Mouse (Mus musculus): Measurements from ENCODE around the gene Nr1d1. TPM values are rescaled to one million over a fixed set of nuclear protein-coding genes. Genes with fewer than 3 reads are reported as not detected.
A peak's percentile ranks its signal among the peaks of the same experiment; 100 is the strongest.

Nr1d1 gene
- total and polyA plus RNA-seq, 3 experiments = 0.17 to 1.4 (median 0.25) TPM

DNA sequence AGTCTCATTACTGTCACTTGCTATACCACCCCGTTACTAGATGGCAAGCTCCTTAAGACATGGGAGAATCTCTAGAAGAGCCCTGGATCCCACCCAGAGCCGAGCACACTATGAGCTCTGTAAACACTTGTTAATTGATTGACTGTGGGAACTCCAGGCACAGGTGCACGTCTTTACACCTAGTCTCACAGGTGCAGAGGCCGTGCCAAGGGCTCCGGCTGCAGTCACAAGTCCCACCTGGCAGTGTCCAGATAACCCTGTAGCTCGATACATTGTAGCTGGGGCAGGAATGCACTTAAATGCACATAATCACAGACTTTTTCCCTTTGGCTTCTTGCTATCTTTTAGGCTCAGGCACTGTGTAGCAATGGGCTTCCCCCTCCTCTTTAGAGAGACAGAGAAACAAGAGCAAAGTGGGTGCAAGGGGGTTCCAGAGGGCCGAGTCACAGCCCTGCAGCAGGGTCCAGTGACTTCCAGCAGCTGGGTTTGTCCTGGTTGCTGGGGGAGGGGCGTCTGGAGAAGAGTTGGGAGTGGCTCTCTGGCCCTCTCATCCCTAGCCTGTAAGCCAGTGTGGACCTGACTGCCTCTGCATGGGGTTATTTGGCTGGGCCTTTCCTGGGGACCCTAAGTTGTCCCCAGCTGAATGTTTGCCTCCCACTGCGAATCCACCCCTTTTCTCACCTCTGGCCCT lies 31.3 kb downstream of the Nr1d1 start:
- Histone ChIP-seq H3K9ac (ENCODE audit: insufficient read depth, low read depth) (no peak overlapping the region), H3K36me3 (replicated peaks in 1 of 2; ENCODE audit: control insufficient read depth in 1 of 2, insufficient read depth in 1 of 2, low read length in 1 of 2) (no peaks in the 10 kb centered on the region), H3K27me3 (replicated peaks) (peaks cover 69% of the 10 kb centered on the region), H3K4me1 (ENCODE audit: control insufficient read depth in 1 of 2, insufficient read depth in 2 of 2) (peaks cover 25 to 34% of the 10 kb centered on the region in 2 experiments), H3K9me3 (replicated peaks; ENCODE audit: low read length) (no peaks in the 10 kb centered on the region), H3K27ac (ENCODE audit: insufficient read depth, low read depth) (no peak overlapping the region), H3K4me3 (replicated peaks in 1 of 3; ENCODE audit: low read depth in 2 of 3, low read length in 2 of 3, poor library complexity in 1 of 3) (no peak overlapping the region), H3K4me2 (ENCODE audit: insufficient read depth, low read depth, poor library complexity, severe bottlenecking) (no peak overlapping the region), H3K79me2 (replicated peaks; ENCODE audit: control insufficient read depth, extremely low read depth, insufficient read depth, poor library complexity, severe bottlenecking) (no peaks in the 10 kb centered on the region)
- no peak for DNase-seq (ENCODE audit: extremely low read depth)
- in situ Hi-C loops (cut with MboI; ENCODE audit: low pct_ligation_motif_present, low pct_unique_long_range_greater_than_20kb, low sequenced_read_pairs) (no loop called here), dilution Hi-C loops (cut with MboI; ENCODE audit: extremely low pct_ligation_motif_present, extremely low pct_unique_long_range_greater_than_20kb, low sequenced_read_pairs) (no loop called here)
- TF ChIP-seq ZNF384 (IDR thresholded peaks at IDR 0.05; ENCODE audit: low read depth, low read length) (no peak), E2F4 (IDR thresholded peaks at IDR 0.05; ENCODE audit: insufficient replicate concordance, low read depth, low read length) (no peak), USF2 (conservative IDR thresholded peaks at IDR 0.05; ENCODE audit: low read depth, low read length) (no peak), NRF1 (IDR thresholded peaks at IDR 0.05; ENCODE audit: low read depth, low read length) (no peak), CTCF (conservative IDR thresholded peaks at IDR 0.05 in 1 of 2, IDR thresholded peaks at IDR 0.05 in 1 of 2; ENCODE audit: low read depth in 2 of 2, low read length in 2 of 2) (no peak), MAX (IDR thresholded peaks at IDR 0.05; ENCODE audit: low read length) (no peak), SMC3 (IDR thresholded peaks at IDR 0.05; ENCODE audit: low read depth, low read length) (no peak), MAFK (IDR thresholded peaks at IDR 0.05; ENCODE audit: insufficient replicate concordance, low read length) (no peak), ETS1 (conservative IDR thresholded peaks at IDR 0.05; ENCODE audit: low read depth, low read length) (no peak), ZC3H11A (IDR thresholded peaks at IDR 0.05; ENCODE audit: low read depth, low read length) (no peak), ELF1 (IDR thresholded peaks at IDR 0.05; ENCODE audit: low read depth, low read length) (no peak), NELFE (IDR thresholded peaks at IDR 0.05; ENCODE audit: low read depth, low read length) (no peak), EP300 (IDR thresholded peaks at IDR 0.05; ENCODE audit: low read length) (no peak), RCOR1 (conservative IDR thresholded peaks at IDR 0.05; ENCODE audit: low read depth, low read length) (no peak), ZKSCAN1 (IDR thresholded peaks at IDR 0.05; ENCODE audit: borderline replicate concordance, low read depth, low read length) (no peak), MYC (IDR thresholded peaks at IDR 0.05; ENCODE audit: low read depth, low read length) (no peak)

DNA sequence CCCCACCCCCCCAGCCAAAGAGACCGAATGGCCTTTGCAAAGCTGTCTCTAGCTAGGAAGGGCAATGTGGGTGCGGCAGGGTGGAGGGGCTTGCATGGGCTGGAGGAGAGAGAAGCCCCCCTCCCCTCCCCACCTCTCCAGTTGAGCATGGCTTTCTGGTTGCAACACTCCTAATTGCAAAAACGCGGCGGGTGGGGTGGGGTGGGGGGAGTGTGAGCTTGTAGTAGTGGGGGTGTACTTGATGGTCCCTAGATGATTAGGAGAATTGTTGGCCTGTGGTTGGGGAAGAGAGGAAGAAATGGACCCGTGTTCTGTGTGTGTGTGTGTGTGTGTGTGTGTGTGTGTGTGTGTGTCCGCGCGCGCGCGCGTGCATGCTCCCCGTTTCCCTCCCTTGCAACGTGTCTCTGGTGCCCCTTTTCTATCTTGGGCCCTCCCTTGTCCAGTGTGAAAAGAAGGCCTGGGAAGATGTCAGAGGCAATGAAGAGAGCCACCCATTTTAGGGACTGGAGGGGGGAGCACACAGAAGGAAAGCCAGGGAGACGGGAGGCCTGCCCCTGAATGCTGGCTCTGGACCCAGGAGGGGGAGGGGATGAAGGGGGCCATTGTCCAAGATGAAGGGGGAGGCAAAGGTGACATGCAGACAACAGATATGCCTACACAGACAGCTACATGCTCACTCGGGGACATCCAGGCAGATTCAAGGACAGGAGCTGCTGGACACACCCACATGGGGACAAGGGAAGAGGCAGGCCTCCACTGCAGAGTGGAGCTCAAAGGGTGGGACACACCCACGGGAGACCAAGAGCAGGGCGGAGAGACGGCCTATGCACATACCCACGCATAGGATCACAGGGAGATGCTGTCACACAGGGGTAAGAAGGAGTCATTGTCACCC lies 32.5 kb downstream of the Nr1d1 start:
- Histone ChIP-seq H3K79me2 (replicated peaks; ENCODE audit: control insufficient read depth, extremely low read depth, insufficient read depth, poor library complexity, severe bottlenecking) (no peaks in the 10 kb centered on the region), H3K27ac (ENCODE audit: insufficient read depth, low read depth) (no peak overlapping the region), H3K9me3 (replicated peaks; ENCODE audit: low read length) (no peaks in the 10 kb centered on the region), H3K9ac (ENCODE audit: insufficient read depth, low read depth) (peak overlapping the region; percentile 88; the same call in 1 of the 2 replicates), H3K36me3 (replicated peaks in 1 of 2; ENCODE audit: control insufficient read depth in 1 of 2, insufficient read depth in 1 of 2, low read length in 1 of 2) (no peaks in the 10 kb centered on the region), H3K4me1 (ENCODE audit: control insufficient read depth in 1 of 2, insufficient read depth in 2 of 2) (peaks cover 21 to 27% of the 10 kb centered on the region in 2 experiments), H3K4me3 (replicated peaks in 1 of 3; ENCODE audit: low read depth in 2 of 3, low read length in 2 of 3, poor library complexity in 1 of 3) (peak overlapping the region; percentile 62 to 81 (median 66)), H3K4me2 (ENCODE audit: insufficient read depth, low read depth, poor library complexity, severe bottlenecking) (peak overlapping the region; percentile 67), H3K27me3 (replicated peaks) (peaks cover 75% of the 10 kb centered on the region)
- no peak for DNase-seq (ENCODE audit: extremely low read depth)
- in situ Hi-C loops (cut with MboI; ENCODE audit: low pct_ligation_motif_present, low pct_unique_long_range_greater_than_20kb, low sequenced_read_pairs) = no loop called here
- dilution Hi-C loops (cut with MboI; ENCODE audit: extremely low pct_ligation_motif_present, extremely low pct_unique_long_range_greater_than_20kb, low sequenced_read_pairs) = no loop called here
- TF ChIP-seq MAX (IDR thresholded peaks at IDR 0.05; ENCODE audit: low read length) (no peak), E2F4 (IDR thresholded peaks at IDR 0.05; ENCODE audit: insufficient replicate concordance, low read depth, low read length) (no peak), NRF1 (IDR thresholded peaks at IDR 0.05; ENCODE audit: low read depth, low read length) (peak; percentile 41; the same call in 1 of the 2 replicates), TBP (conservative IDR thresholded peaks at IDR 0.05; ENCODE audit: low read depth, low read length) (no peak), JUN (IDR thresholded peaks at IDR 0.05; ENCODE audit: insufficient read depth, low read depth, low read length) (no peak), CHD2 (IDR thresholded peaks at IDR 0.05; ENCODE audit: low read length) (no peak), ZKSCAN1 (IDR thresholded peaks at IDR 0.05; ENCODE audit: borderline replicate concordance, low read depth, low read length) (no peak)
